Mouse (Mus musculus): ENCODE results near the gene Sez6. TPM values are rescaled to one million over a fixed set of nuclear protein-coding genes. Genes with fewer than 3 reads are reported as not detected.

Gene Sez6
- polyA plus RNA-seq, 1 experiment from 2014 or later, result 145 TPM

GRCm38 (mm10) chr11:77964415-77965095 lies 34.0 kb downstream of the Sez6 start:
- 6% methylated on average over 19 of the region's 19 CpGs for WGBS
- no peak overlapping the region for H3K4me2 ChIP-seq (ENCODE audit: low read depth, low read length)

GRCm38 (mm10) chr11:77965101-77966036 lies 34.8 kb downstream of the Sez6 start:
- peaks cover 18% of the 10 kb centered on the region for H3K4me1 ChIP-seq (ENCODE audit: control insufficient read depth, insufficient read depth, low read length)
- 6% methylated on average over 17 of the region's 17 CpGs for WGBS
- H3K4me3 ChIP-seq (ENCODE audit: low read depth, low read length), result no peak overlapping the region
- H3K4me2 ChIP-seq (ENCODE audit: low read depth, low read length), result peak overlapping the region; percentile 27; the same call in 1 of the 2 replicates
- no peaks in the 10 kb centered on the region for H3K36me3 ChIP-seq (ENCODE audit: control insufficient read depth, insufficient read depth, low read length)
- H3K9ac ChIP-seq (replicated peaks; ENCODE audit: low read depth, low read length), result peak overlapping the region; percentile 32; the same call in 1 of the 2 replicates
- ATAC-seq (ENCODE audit: low read depth), result peak; percentile 75
- H3K27ac ChIP-seq (ENCODE audit: low read depth, low read length), result peak overlapping the region; percentile 81
- H3K9me3 ChIP-seq (ENCODE audit: control insufficient read depth, low read length), result no peaks in the 10 kb centered on the region
- peaks cover 3% of the 10 kb centered on the region; the same call in 1 of the 2 replicates for H3K27me3 ChIP-seq (ENCODE audit: control insufficient read depth, insufficient read depth, low read length)

More at GRCm38 (mm10) chr11:77964415-77965095, 34.0 kb downstream of the Sez6 start:
- Histone ChIP-seq H3K27me3 (ENCODE audit: control insufficient read depth, insufficient read depth, low read length) (peaks cover 4% of the 10 kb centered on the region; the same call in 1 of the 2 replicates), H3K9me3 (ENCODE audit: control insufficient read depth, low read length) (no peaks in the 10 kb centered on the region), H3K4me1 (ENCODE audit: control insufficient read depth, insufficient read depth, low read length) (peaks cover 18% of the 10 kb centered on the region), H3K4me3 (ENCODE audit: low read depth, low read length) (no peak overlapping the region), H3K36me3 (ENCODE audit: control insufficient read depth, insufficient read depth, low read length) (no peaks in the 10 kb centered on the region), H3K9ac (replicated peaks; ENCODE audit: low read depth, low read length) (peak overlapping the region; percentile 32; the same call in 1 of the 2 replicates), H3K27ac (ENCODE audit: low read depth, low read length) (peak overlapping the region; percentile 81)
- ATAC-seq (ENCODE audit: low read depth), result peak; percentile 1; the same call in 1 of the 2 replicates

GRCm38 (mm10) chr11:77966037-77966391 lies 35.4 kb downstream of the Sez6 start:
- no peaks in the 10 kb centered on the region for H3K36me3 ChIP-seq (ENCODE audit: control insufficient read depth, insufficient read depth, low read length)
- no peaks in the 10 kb centered on the region for H3K9me3 ChIP-seq (ENCODE audit: control insufficient read depth, low read length)
- 45% methylated on average over 5 of the region's 5 CpGs for WGBS
- H3K27me3 ChIP-seq (ENCODE audit: control insufficient read depth, insufficient read depth, low read length), result peaks cover 3% of the 10 kb centered on the region; the same call in 1 of the 2 replicates
- peaks cover 18% of the 10 kb centered on the region for H3K4me1 ChIP-seq (ENCODE audit: control insufficient read depth, insufficient read depth, low read length)
- no peak overlapping the region for H3K9ac ChIP-seq (replicated peaks; ENCODE audit: low read depth, low read length)
- H3K27ac ChIP-seq (ENCODE audit: low read depth, low read length), result peak overlapping the region; percentile 31; the same call in 1 of the 2 replicates
- H3K4me2 ChIP-seq (ENCODE audit: low read depth, low read length), result no peak overlapping the region
- no peak for ATAC-seq (ENCODE audit: low read depth)
- H3K4me3 ChIP-seq (ENCODE audit: low read depth, low read length), result no peak overlapping the region

GRCm38 (mm10) chr11:77967114-77967513 lies 36.5 kb downstream of the Sez6 start:
- Histone ChIP-seq H3K27me3 (ENCODE audit: control insufficient read depth, insufficient read depth, low read length) (peaks cover 3% of the 10 kb centered on the region; the same call in 1 of the 2 replicates), H3K4me1 (ENCODE audit: control insufficient read depth, insufficient read depth, low read length) (peaks cover 18% of the 10 kb centered on the region), H3K4me3 (ENCODE audit: low read depth, low read length) (no peak overlapping the region), H3K4me2 (ENCODE audit: low read depth, low read length) (no peak overlapping the region), H3K27ac (ENCODE audit: low read depth, low read length) (no peak overlapping the region), H3K9ac (replicated peaks; ENCODE audit: low read depth, low read length) (no peak overlapping the region), H3K9me3 (ENCODE audit: control insufficient read depth, low read length) (no peaks in the 10 kb centered on the region), H3K36me3 (ENCODE audit: control insufficient read depth, insufficient read depth, low read length) (no peaks in the 10 kb centered on the region)
- under 1% methylated on average over 4 of the region's 4 CpGs for WGBS
- ATAC-seq (ENCODE audit: low read depth), result no peak

GRCm38 (mm10) chr11:77968786-77969185 lies 38.2 kb downstream of the Sez6 start:
- no peak overlapping the region for H3K4me3 ChIP-seq (ENCODE audit: low read depth, low read length)
- no peak overlapping the region for H3K9ac ChIP-seq (replicated peaks; ENCODE audit: low read depth, low read length)
- peaks cover 18% of the 10 kb centered on the region for H3K4me1 ChIP-seq (ENCODE audit: control insufficient read depth, insufficient read depth, low read length)
- no peak for ATAC-seq (ENCODE audit: low read depth)
- H3K27me3 ChIP-seq (ENCODE audit: control insufficient read depth, insufficient read depth, low read length), result no peaks in the 10 kb centered on the region
- 79% methylated on average over 4 of the region's 4 CpGs for WGBS
- no peak overlapping the region for H3K27ac ChIP-seq (ENCODE audit: low read depth, low read length)
- no peak overlapping the region for H3K4me2 ChIP-seq (ENCODE audit: low read depth, low read length)
- 0 out of 2 replicates have a peak, but pooled peaks cover 3% of the 10 kb centered on the region for H3K36me3 ChIP-seq (ENCODE audit: control insufficient read depth, insufficient read depth, low read length)
- H3K9me3 ChIP-seq (ENCODE audit: control insufficient read depth, low read length), result no peaks in the 10 kb centered on the region

GRCm38 (mm10) chr11:77970718-77971117 lies 40.1 kb downstream of the Sez6 start:
- WGBS, result 88% methylated on average over 6 of the region's 6 CpGs
- no peak for ATAC-seq (ENCODE audit: low read depth)
- no peaks in the 10 kb centered on the region for H3K27me3 ChIP-seq (ENCODE audit: control insufficient read depth, insufficient read depth, low read length)

GRCm38 (mm10) chr11:77973520-77973919 lies 42.9 kb downstream of the Sez6 start:
- WGBS, result 85% methylated on average over 7 of the region's 7 CpGs
- no peak for ATAC-seq (ENCODE audit: low read depth)
- no peaks in the 10 kb centered on the region for H3K4me1 ChIP-seq (ENCODE audit: control insufficient read depth, insufficient read depth, low read length)
- no peaks in the 10 kb centered on the region for H3K9me3 ChIP-seq (ENCODE audit: control insufficient read depth, low read length)
- no peak overlapping the region for H3K4me3 ChIP-seq (ENCODE audit: low read depth, low read length)
- no peak overlapping the region for H3K9ac ChIP-seq (replicated peaks; ENCODE audit: low read depth, low read length)
- peaks cover 16% of the 10 kb centered on the region; the same call in 1 of the 2 replicates for H3K36me3 ChIP-seq (ENCODE audit: control insufficient read depth, insufficient read depth, low read length)
- H3K27me3 ChIP-seq (ENCODE audit: control insufficient read depth, insufficient read depth, low read length), result no peaks in the 10 kb centered on the region
- H3K27ac ChIP-seq (ENCODE audit: low read depth, low read length), result no peak overlapping the region
- H3K4me2 ChIP-seq (ENCODE audit: low read depth, low read length), result no peak overlapping the region

More at GRCm38 (mm10) chr11:77970718-77971117, 40.1 kb downstream of the Sez6 start:
- no peak overlapping the region for H3K4me3 ChIP-seq (ENCODE audit: low read depth, low read length)
- H3K27ac ChIP-seq (ENCODE audit: low read depth, low read length), result no peak overlapping the region
- no peaks in the 10 kb centered on the region for H3K9me3 ChIP-seq (ENCODE audit: control insufficient read depth, low read length)
- H3K9ac ChIP-seq (replicated peaks; ENCODE audit: low read depth, low read length), result no peak overlapping the region
- H3K4me1 ChIP-seq (ENCODE audit: control insufficient read depth, insufficient read depth, low read length), result peaks cover 4% of the 10 kb centered on the region
- H3K36me3 ChIP-seq (ENCODE audit: control insufficient read depth, insufficient read depth, low read length), result 0 out of 2 replicates have a peak, but pooled peaks cover 3% of the 10 kb centered on the region
- H3K4me2 ChIP-seq (ENCODE audit: low read depth, low read length), result no peak overlapping the region

GRCm38 (mm10) chr11:77974325-77974724 lies 43.7 kb downstream of the Sez6 start:
- Histone ChIP-seq H3K4me2 (ENCODE audit: low read depth, low read length) (no peak overlapping the region), H3K9me3 (ENCODE audit: control insufficient read depth, low read length) (no peaks in the 10 kb centered on the region), H3K4me1 (ENCODE audit: control insufficient read depth, insufficient read depth, low read length) (no peaks in the 10 kb centered on the region), H3K27me3 (ENCODE audit: control insufficient read depth, insufficient read depth, low read length) (no peaks in the 10 kb centered on the region), H3K27ac (ENCODE audit: low read depth, low read length) (no peak overlapping the region), H3K9ac (replicated peaks; ENCODE audit: low read depth, low read length) (no peak overlapping the region), H3K4me3 (ENCODE audit: low read depth, low read length) (no peak overlapping the region), H3K36me3 (ENCODE audit: control insufficient read depth, insufficient read depth, low read length) (peaks cover 16% of the 10 kb centered on the region; the same call in 1 of the 2 replicates)
- WGBS, result 41% methylated on average over 15 of the region's 15 CpGs
- ATAC-seq (ENCODE audit: low read depth), result no peak

Data from neural tube, embryonic 14.5 days (tissue).